Mouse (Mus musculus) stomach, postnatal 0 days (tissue): ENCODE measurements around the gene Cd19. TPM values are rescaled to one million over a fixed set of nuclear protein-coding genes. Genes with fewer than 3 reads are reported as not detected.

ENCODE experiments used
- ATAC-seq: fragments of 200-750 bp; cut with Nextera tagmentation; 2 replicates; pipeline ENCODE4 v1.8.0; 2017; ENCODE audit not compliant: low FRiP score, low TSS enrichment
- DNase-seq: peaks from one replicate; pipeline ENCODE4 v3.0.0-alpha.2; 2016; ENCODE audit warnings: low spot score
- H3K27ac ChIP-seq: fragments of 300-500 bp; sonication (generic); replicated peaks from 2 replicates; pipeline ENCODE4 v1.5.1; 2014; ENCODE audit warnings: mild to moderate bottlenecking, control low read depth
- H3K27me3 ChIP-seq: fragments of 300-500 bp; sonication (generic); 2 replicates; pipeline ENCODE4 v1.6.1; 2014; ENCODE audit warnings: low read length; ENCODE audit not compliant: control insufficient read depth, insufficient read depth
- H3K36me3 ChIP-seq: fragments of 300-500 bp; sonication (generic); 2 replicates; pipeline ENCODE4 v1.6.1; 2014; ENCODE audit warnings: low read length, mixed read lengths; ENCODE audit not compliant: control insufficient read depth, insufficient read depth
- H3K4me1 ChIP-seq: fragments of 300-500 bp; sonication (generic); replicated peaks from 2 replicates; pipeline ENCODE4 v1.6.1; 2014; ENCODE audit warnings: antibody characterized with exemption; ENCODE audit not compliant: control insufficient read depth, insufficient read depth
- H3K4me2 ChIP-seq: fragments of 300-500 bp; sonication (generic); replicated peaks from 2 replicates; pipeline ENCODE4 v1.6.1; 2014; ENCODE audit warnings: low read depth, mild to moderate bottlenecking, control low read depth, moderate library complexity
- H3K4me3 ChIP-seq: fragments of 300-500 bp; sonication (generic); 2 replicates; pipeline ENCODE4 v1.5.1; 2014; ENCODE audit warnings: low read depth, low read length, control low read depth
- H3K9ac ChIP-seq: fragments of 300-500 bp; sonication (generic); 2 replicates; pipeline ENCODE4 v1.6.1; 2014; ENCODE audit warnings: mild to moderate bottlenecking, low read length, control low read depth, mixed read lengths
- H3K9me3 ChIP-seq: fragments of 300-500 bp; sonication (generic); 2 replicates; pipeline ENCODE4 v1.6.1; 2016; ENCODE audit warnings: low read length; ENCODE audit not compliant: control insufficient read depth
- CTCF ChIP-seq: IDR thresholded peaks from 2 replicates; pipeline ENCODE4 v1.5.1; 2016; ENCODE audit warnings: antibody characterized with exemption, low read depth, mild to moderate bottlenecking, moderate library complexity
- EP300 ChIP-seq: optimal IDR thresholded peaks from 2 replicates; pipeline ENCODE3; 2016; ENCODE audit warnings: antibody characterized with exemption
- WGBS: fragments of 180-500 bp; shearing (Covaris S2); extraction: QIAGEN DNeasy Blood & Tissue Kit; methylation state at CpG from one replicate; pipeline ENCODE4 v1.1.7; 2014; 5-methylcytosine and 5-hydroxymethylcytosine counted together
- polyA plus RNA-seq: library from polyadenylated mRNA; unstranded; fragments of >200 nt; fragmentation: Nextera tagmentation; extraction: Ambion mirVana; gene quantifications from 2 replicates; pipeline ENCODE4 v1.2.1, GENCODE M21; 2015

Cd19 gene
- polyA plus RNA-seq, 1 experiment from 2014 or later, result 0.08 TPM

DNA sequence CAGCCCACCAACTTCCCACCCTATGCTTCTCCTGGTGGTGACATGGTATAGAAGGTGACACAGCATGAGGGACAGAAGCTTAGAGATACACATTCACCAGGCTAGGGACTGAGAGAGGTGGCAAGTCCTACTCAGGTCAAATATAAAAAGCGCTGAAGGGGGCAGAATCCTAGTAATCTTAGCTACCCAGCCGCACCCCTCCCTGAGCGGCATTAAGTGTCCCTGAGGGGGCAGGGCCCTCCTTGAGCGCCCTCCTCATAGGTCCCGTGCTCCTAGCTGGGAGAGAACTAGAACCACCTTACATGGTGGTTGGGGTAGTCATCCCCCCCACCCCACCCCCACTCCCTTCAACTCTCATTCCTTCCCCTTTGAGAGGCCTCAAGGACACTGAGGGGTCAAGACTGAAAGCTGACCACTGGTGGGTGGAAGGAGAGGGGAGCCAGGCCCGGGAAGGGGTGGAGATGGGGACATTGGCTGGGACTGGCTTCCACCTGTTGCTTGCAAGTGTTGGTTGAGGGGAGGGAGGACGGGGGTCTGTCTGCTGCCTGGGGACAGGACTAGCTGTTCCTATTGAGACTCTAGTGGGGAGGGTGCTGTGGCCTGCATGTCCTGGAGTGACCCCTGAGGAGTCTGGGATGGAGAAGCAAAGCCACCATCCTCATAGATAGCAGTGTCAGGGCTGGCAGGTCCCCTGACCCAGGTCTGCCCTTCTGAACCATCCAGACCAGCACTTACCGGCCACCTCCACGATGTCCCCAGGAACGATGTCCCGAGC, 44.3 kb upstream of the Cd19 start:
- no peak overlapping the region for H3K27ac ChIP-seq
- WGBS, result 85% methylated on average over 11 of the region's 11 CpGs
- H3K4me1 ChIP-seq, result peaks cover 1% of the 10 kb centered on the region; the same call in 1 of the 2 replicates
- no peaks in the 10 kb centered on the region for H3K27me3 ChIP-seq
- H3K4me3 ChIP-seq, result no peak overlapping the region
- no peaks in the 10 kb centered on the region for H3K36me3 ChIP-seq
- no peak overlapping the region for H3K9ac ChIP-seq
- no peaks in the 10 kb centered on the region for H3K9me3 ChIP-seq
- H3K4me2 ChIP-seq, result no peak overlapping the region
- ATAC-seq, result no peak
- no peak for TF ChIP-seq EP300
- no peak for TF ChIP-seq CTCF
- no peak for DNase-seq

DNA sequence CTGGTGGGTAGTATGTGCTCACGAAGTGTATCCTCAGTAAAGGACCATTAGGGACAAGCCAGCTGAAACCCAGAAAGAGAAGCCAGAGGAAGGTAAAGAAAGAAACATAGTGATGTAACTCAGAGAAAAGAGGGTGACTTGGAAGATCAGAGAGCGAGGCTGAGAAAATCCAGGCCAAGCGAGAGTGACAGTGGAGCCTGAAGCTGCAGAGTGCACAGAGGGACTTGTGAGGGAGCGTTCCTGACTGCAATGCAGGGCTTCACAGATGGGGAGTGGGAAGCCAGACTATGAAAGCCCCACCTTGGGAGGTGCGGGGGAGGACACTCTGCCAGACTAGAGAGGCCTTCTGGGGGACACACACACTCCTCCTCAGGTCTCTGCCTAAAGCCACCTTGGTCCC, 43.5 kb upstream of the Cd19 start:
- no peak overlapping the region for H3K4me3 ChIP-seq
- ATAC-seq, result no peak
- H3K27me3 ChIP-seq, result no peaks in the 10 kb centered on the region
- no peaks in the 10 kb centered on the region for H3K4me1 ChIP-seq
- DNase-seq, result no peak
- H3K9ac ChIP-seq, result no peak overlapping the region
- WGBS, result 81% methylated on average over 5 of the region's 5 CpGs
- no peak overlapping the region for H3K27ac ChIP-seq
- H3K36me3 ChIP-seq, result no peaks in the 10 kb centered on the region
- TF ChIP-seq EP300, result no peak
- TF ChIP-seq CTCF, result no peak
- no peak overlapping the region for H3K4me2 ChIP-seq
- H3K9me3 ChIP-seq, result no peaks in the 10 kb centered on the region

DNA sequence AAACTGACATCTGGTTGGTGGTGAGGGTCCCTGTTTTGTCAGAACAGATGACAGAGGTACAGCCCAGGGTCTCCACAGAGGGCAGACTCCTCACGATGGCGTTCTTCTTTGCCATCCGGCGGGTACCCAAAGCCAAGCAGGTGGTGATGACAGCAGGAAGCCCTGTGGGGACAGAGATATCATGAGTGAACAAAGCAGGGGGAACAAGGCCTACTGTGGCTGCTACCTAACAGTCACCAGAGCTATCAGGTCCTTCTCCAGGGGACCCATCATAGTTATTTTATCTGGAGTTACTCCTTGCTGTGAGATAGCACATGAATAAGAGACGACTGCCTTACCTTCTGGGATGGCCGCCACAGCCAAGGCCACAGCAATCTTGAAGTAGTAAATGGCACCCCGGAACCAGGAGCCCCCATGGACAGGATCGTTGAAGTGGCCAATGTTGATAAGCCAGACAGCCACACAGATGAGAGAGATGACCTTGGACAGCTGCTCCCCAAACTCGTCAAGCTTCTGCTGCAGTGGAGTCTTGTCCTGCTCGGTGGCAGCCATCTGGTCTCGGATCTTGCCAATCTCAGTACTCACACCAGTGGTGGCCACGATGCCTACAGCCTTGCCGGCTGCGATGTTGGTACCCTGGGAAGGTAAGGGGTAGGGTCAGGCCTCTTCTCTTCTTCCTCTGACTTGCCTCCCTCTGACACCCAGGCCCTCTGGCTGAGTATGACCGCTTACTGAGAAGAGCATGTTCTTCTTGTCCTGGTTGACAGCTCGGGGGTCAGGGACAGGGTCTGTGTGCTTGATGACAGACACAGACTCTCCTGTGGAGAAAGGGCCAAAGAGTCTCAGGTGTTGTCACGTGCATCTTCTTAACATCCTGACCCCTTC, 41.9 kb upstream of the Cd19 start:
- no peak for DNase-seq
- H3K36me3 ChIP-seq, result no peaks in the 10 kb centered on the region
- H3K4me1 ChIP-seq, result no peaks in the 10 kb centered on the region
- no peak overlapping the region for H3K27ac ChIP-seq
- TF ChIP-seq EP300, result no peak
- no peak overlapping the region for H3K4me3 ChIP-seq
- H3K4me2 ChIP-seq, result no peak overlapping the region
- H3K9ac ChIP-seq, result no peak overlapping the region
- no peak for ATAC-seq
- 83% methylated on average over 17 of the region's 17 CpGs for WGBS
- H3K9me3 ChIP-seq, result no peaks in the 10 kb centered on the region
- no peaks in the 10 kb centered on the region for H3K27me3 ChIP-seq

DNA sequence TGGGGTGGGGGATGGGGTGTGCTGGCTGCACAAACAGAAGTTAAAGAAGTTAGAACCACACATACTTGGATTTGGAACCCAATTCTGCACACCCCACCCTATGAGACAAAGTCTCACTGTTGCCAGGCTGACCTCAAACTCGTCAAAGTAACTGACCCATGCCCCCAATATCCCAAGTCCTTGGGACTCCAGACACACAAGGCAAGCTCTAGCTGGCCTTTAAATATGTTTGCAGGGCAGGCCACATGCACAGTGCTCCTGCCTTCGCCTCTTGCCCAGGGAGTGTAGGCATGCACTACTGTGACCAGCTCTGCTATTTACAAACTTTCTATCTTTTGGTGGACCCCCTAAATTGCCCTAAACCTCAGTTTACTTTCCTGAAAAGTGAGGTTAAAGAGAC, 40.6 kb upstream of the Cd19 start:
- Histone ChIP-seq H3K27ac (no peak overlapping the region), H3K9ac (no peak overlapping the region), H3K9me3 (no peaks in the 10 kb centered on the region), H3K36me3 (no peaks in the 10 kb centered on the region), H3K4me1 (no peaks in the 10 kb centered on the region), H3K4me3 (no peak overlapping the region), H3K4me2 (no peak overlapping the region), H3K27me3 (no peaks in the 10 kb centered on the region)
- no peak for TF ChIP-seq CTCF
- no peak for TF ChIP-seq EP300
- no peak for DNase-seq
- no peak for ATAC-seq
- 67% methylated on average over 2 of the region's 2 CpGs for WGBS

DNA sequence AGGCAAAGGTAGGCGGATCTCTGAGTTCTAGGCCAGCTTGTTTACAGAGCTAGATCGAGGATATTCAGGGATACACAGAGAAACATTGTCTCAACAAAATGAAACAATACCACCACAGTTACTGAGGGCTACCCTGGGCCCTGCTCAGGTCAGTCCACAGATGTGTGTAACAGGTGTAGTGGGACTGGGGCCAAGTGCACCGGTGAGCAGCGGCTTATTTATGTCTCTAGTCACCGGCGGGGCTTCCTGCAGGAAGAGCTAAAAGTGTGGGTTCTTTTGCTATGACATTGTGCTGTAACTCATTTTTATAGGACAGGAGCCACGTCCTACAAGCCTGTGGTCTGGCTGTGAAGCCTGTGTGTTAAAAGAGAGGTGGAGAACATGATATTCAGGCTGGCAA, 39.2 kb upstream of the Cd19 start:
- no peak overlapping the region for H3K4me3 ChIP-seq
- no peak for TF ChIP-seq EP300
- no peak for TF ChIP-seq CTCF
- no peak overlapping the region for H3K4me2 ChIP-seq
- no peaks in the 10 kb centered on the region for H3K4me1 ChIP-seq
- ATAC-seq, result no peak
- DNase-seq, result no peak
- H3K9me3 ChIP-seq, result no peaks in the 10 kb centered on the region
- WGBS, result 46% methylated on average over 7 of the region's 7 CpGs
- no peak overlapping the region for H3K27ac ChIP-seq
- no peaks in the 10 kb centered on the region for H3K36me3 ChIP-seq
- H3K27me3 ChIP-seq, result no peaks in the 10 kb centered on the region
- no peak overlapping the region for H3K9ac ChIP-seq

DNA sequence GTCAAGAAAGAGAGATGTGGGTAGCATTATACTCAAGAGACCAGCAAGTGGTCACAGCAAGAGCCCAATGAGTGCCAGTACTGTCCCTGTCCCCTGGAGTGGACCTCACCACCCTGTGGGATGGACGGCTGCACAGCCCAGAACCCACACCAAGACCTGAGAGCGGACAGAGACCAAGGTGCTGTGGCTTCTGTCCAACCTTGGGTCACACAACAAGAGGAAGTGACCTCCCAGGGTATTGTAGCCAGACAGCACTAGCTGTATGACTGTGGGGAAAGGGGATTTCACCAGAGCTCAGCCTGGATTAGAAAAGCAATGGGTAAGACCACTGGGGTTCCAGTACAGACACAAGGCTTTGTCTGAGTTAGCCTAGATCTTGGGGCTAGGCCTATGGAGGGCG, 37.6 kb upstream of the Cd19 start:
- no peaks in the 10 kb centered on the region for H3K27me3 ChIP-seq
- no peaks in the 10 kb centered on the region; the same call in 1 of the 2 replicates for H3K36me3 ChIP-seq
- H3K4me1 ChIP-seq, result no peaks in the 10 kb centered on the region
- H3K27ac ChIP-seq, result no peak overlapping the region
- ATAC-seq, result no peak
- WGBS, result 92% methylated on average over 3 of the region's 3 CpGs
- H3K9ac ChIP-seq, result no peak overlapping the region
- H3K9me3 ChIP-seq, result no peaks in the 10 kb centered on the region
- H3K4me3 ChIP-seq, result no peak overlapping the region
- DNase-seq, result no peak
- TF ChIP-seq CTCF (no peak), EP300 (no peak)
- no peak overlapping the region for H3K4me2 ChIP-seq
